Mouse (Mus musculus): ENCODE data around the gene C1d. TPM values are rescaled to one million over a fixed set of nuclear protein-coding genes. Genes with fewer than 3 reads are reported as not detected.

The C1d gene
- polyA plus RNA-seq, 1 experiment: 39.7 TPM

GRCm38 (mm10) chr11:17279959-17280358 lies 22.6 kb downstream of the C1d start:
- Histone ChIP-seq H3K4me1 (ENCODE audit: control insufficient read depth, insufficient read depth, low read length) (no peaks in the 10 kb centered on the region), H3K36me3 (ENCODE audit: control insufficient read depth, insufficient read depth, low read length) (no peaks in the 10 kb centered on the region), H3K4me3 (ENCODE audit: insufficient read depth, low read depth, low read length) (no peak overlapping the region), H3K27me3 (replicated peaks; ENCODE audit: control insufficient read depth, insufficient read depth, low read length) (no peaks in the 10 kb centered on the region), H3K27ac (ENCODE audit: insufficient read depth, low read depth, low read length) (no peak overlapping the region)
- TF ChIP-seq POLR2A (IDR thresholded peaks at IDR 0.05; ENCODE audit: low read depth, low read length): no peak
- TF ChIP-seq CTCF (conservative IDR thresholded peaks at IDR 0.05; ENCODE audit: insufficient read depth, insufficient read length, low read depth, low read length): peak; percentile 73
- peak; percentile 38 for DNase-seq
- WGBS: 10% methylated on average over 9 of the region's 9 CpGs

GRCm38 (mm10) chr11:17284055-17284454 lies 26.7 kb downstream of the C1d start:
- no peaks in the 10 kb centered on the region for H3K36me3 ChIP-seq (ENCODE audit: control insufficient read depth, insufficient read depth, low read length)
- no peak overlapping the region for H3K27ac ChIP-seq (ENCODE audit: insufficient read depth, low read depth, low read length)
- TF ChIP-seq CTCF (conservative IDR thresholded peaks at IDR 0.05; ENCODE audit: insufficient read depth, insufficient read length, low read depth, low read length): peak; percentile 46
- TF ChIP-seq POLR2A (IDR thresholded peaks at IDR 0.05; ENCODE audit: low read depth, low read length): no peak
- no peaks in the 10 kb centered on the region for H3K4me1 ChIP-seq (ENCODE audit: control insufficient read depth, insufficient read depth, low read length)
- DNase-seq: peak; percentile 5
- 75% methylated on average over 10 of the region's 10 CpGs for WGBS
- no peak overlapping the region for H3K4me3 ChIP-seq (ENCODE audit: insufficient read depth, low read depth, low read length)
- H3K27me3 ChIP-seq (replicated peaks; ENCODE audit: control insufficient read depth, insufficient read depth, low read length): no peaks in the 10 kb centered on the region

- H3K27ac ChIP-seq (ENCODE audit: insufficient read depth, low read depth, low read length): no peak overlapping the region
- H3K27me3 ChIP-seq (replicated peaks; ENCODE audit: control insufficient read depth, insufficient read depth, low read length): no peaks in the 10 kb centered on the region
- no peak overlapping the region for H3K4me3 ChIP-seq (ENCODE audit: insufficient read depth, low read depth, low read length)
- no peaks in the 10 kb centered on the region for H3K4me1 ChIP-seq (ENCODE audit: control insufficient read depth, insufficient read depth, low read length)
- H3K36me3 ChIP-seq (ENCODE audit: control insufficient read depth, insufficient read depth, low read length): no peaks in the 10 kb centered on the region
- TF ChIP-seq POLR2A (IDR thresholded peaks at IDR 0.05; ENCODE audit: low read depth, low read length): no peak
- no peak for TF ChIP-seq CTCF (conservative IDR thresholded peaks at IDR 0.05; ENCODE audit: insufficient read depth, insufficient read length, low read depth, low read length)
- no peak for DNase-seq
Observed at GRCm38 (mm10) chr11:17288884-17289283, 31.5 kb downstream of the C1d start.

GRCm38 (mm10) chr11:17306007-17306891 lies 48.9 kb downstream of the C1d start:
- H3K4me1 ChIP-seq (ENCODE audit: control insufficient read depth, insufficient read depth, low read length): no peaks in the 10 kb centered on the region
- H3K36me3 ChIP-seq (ENCODE audit: control insufficient read depth, insufficient read depth, low read length): no peaks in the 10 kb centered on the region
- no peak for TF ChIP-seq CTCF (conservative IDR thresholded peaks at IDR 0.05; ENCODE audit: insufficient read depth, insufficient read length, low read depth, low read length)
- TF ChIP-seq POLR2A (IDR thresholded peaks at IDR 0.05; ENCODE audit: low read depth, low read length): no peak
- H3K27me3 ChIP-seq (replicated peaks; ENCODE audit: control insufficient read depth, insufficient read depth, low read length): no peaks in the 10 kb centered on the region
- WGBS: 47% methylated on average over 8 of the region's 8 CpGs
- DNase-seq: peak; percentile 4
- no peak overlapping the region for H3K4me3 ChIP-seq (ENCODE audit: insufficient read depth, low read depth, low read length)
- no peak overlapping the region for H3K27ac ChIP-seq (ENCODE audit: insufficient read depth, low read depth, low read length)

GRCm38 (mm10) chr11:17307457-17307856 lies 50.1 kb downstream of the C1d start:
- Histone ChIP-seq H3K27me3 (replicated peaks; ENCODE audit: control insufficient read depth, insufficient read depth, low read length) (no peaks in the 10 kb centered on the region), H3K27ac (ENCODE audit: insufficient read depth, low read depth, low read length) (no peak overlapping the region), H3K36me3 (ENCODE audit: control insufficient read depth, insufficient read depth, low read length) (no peaks in the 10 kb centered on the region), H3K4me1 (ENCODE audit: control insufficient read depth, insufficient read depth, low read length) (no peaks in the 10 kb centered on the region), H3K4me3 (ENCODE audit: insufficient read depth, low read depth, low read length) (no peak overlapping the region)
- TF ChIP-seq CTCF (conservative IDR thresholded peaks at IDR 0.05; ENCODE audit: insufficient read depth, insufficient read length, low read depth, low read length) (no peak), POLR2A (IDR thresholded peaks at IDR 0.05; ENCODE audit: low read depth, low read length) (no peak)
- no peak for DNase-seq

Other genes with a start within 250 kb of the C1d start
- 6.5 and 7.3 TPM in 2 replicates for gene Cnrip1, start 206.0 kb upstream of the C1d start, polyA plus RNA-seq (2012; rRNA removed)
- gene Plek, start 205.2 kb upstream of the C1d start, polyA plus RNA-seq (2012; rRNA removed): 0.43 and 1.4 TPM in 2 replicates
- gene Ppp3r1, start 98.3 kb upstream of the C1d start, polyA plus RNA-seq (2012; rRNA removed): 30.9 and 36.5 TPM in 2 replicates
- gene Wdr92, start 75.5 kb upstream of the C1d start, polyA plus RNA-seq (2012; rRNA removed): 6.3 and 8.1 TPM in 2 replicates
- gene Pno1, start 46.0 kb upstream of the C1d start, polyA plus RNA-seq (2012; rRNA removed): 5.4 and 7.0 TPM in 2 replicates